Mouse (Mus musculus): ENCODE results near the gene Tns2.

Gene Tns2

GRCm38 (mm10) chr15:102110701-102111494 is 10.7 kb downstream of the Tns2 start:
- peak; percentile 17 for DNase-seq

GRCm38 (mm10) chr15:102111495-102111829 is 11.2 kb downstream of the Tns2 start:
- DNase-seq = no peak

GRCm38 (mm10) chr15:102112181-102112580 is 12.0 kb downstream of the Tns2 start:
- no peak for DNase-seq

- DNase-seq = no peak
These were observed 12.6 kb downstream of the Tns2 start for GRCm38 (mm10) chr15:102112827-102113226.

GRCm38 (mm10) chr15:102113674-102114073 is 13.5 kb downstream of the Tns2 start:
- no peak for DNase-seq

- DNase-seq = no peak
These were observed 14.5 kb downstream of the Tns2 start for GRCm38 (mm10) chr15:102114651-102115260.

GRCm38 (mm10) chr15:102115731-102116231 is 15.6 kb downstream of the Tns2 start:
- DNase-seq = no peak

- no peak for DNase-seq
These were observed 16.7 kb downstream of the Tns2 start for GRCm38 (mm10) chr15:102116753-102117415.

GRCm38 (mm10) chr15:102117461-102118443 is 17.5 kb downstream of the Tns2 start:
- no peak for DNase-seq

GRCm38 (mm10) chr15:102118591-102118990 is 18.4 kb downstream of the Tns2 start:
- DNase-seq = no peak

- no peak for DNase-seq
These were observed 19.1 kb downstream of the Tns2 start for GRCm38 (mm10) chr15:102119121-102119830.

GRCm38 (mm10) chr15:102119831-102120170 is 19.6 kb downstream of the Tns2 start:
- DNase-seq = no peak

- DNase-seq = peak; percentile 17
These were observed 20.3 kb downstream of the Tns2 start for GRCm38 (mm10) chr15:102120530-102120929.

GRCm38 (mm10) chr15:102126303-102126702 is 26.1 kb downstream of the Tns2 start:
- DNase-seq = peak; percentile 74

GRCm38 (mm10) chr15:102133314-102133713 is 33.1 kb downstream of the Tns2 start:
- peak; percentile 25 for DNase-seq

GRCm38 (mm10) chr15:102134709-102135108 is 34.5 kb downstream of the Tns2 start:
- DNase-seq = no peak

GRCm38 (mm10) chr15:102135522-102136128 is 35.4 kb downstream of the Tns2 start:
- DNase-seq = no peak

- DNase-seq = peak; percentile 98
These were observed 36.0 kb downstream of the Tns2 start, which contains the start of gene Spryd3 for GRCm38 (mm10) chr15:102136129-102136758. Spryd3 (minus strand) TSS chr15:102136234.

GRCm38 (mm10) chr15:102141120-102141519 is 40.9 kb downstream of the Tns2 start:
- DNase-seq = no peak

GRCm38 (mm10) chr15:102142914-102143912 is 43.0 kb downstream of the Tns2 start:
- no peak for DNase-seq

Measured in kidney, adult 9 months (tissue).